Mouse (Mus musculus) leukemia stem cell, adult 10-12 weeks (primary cell): ENCODE results near the gene Gpr25. TPM values are rescaled to one million over a fixed set of nuclear protein-coding genes. Genes with fewer than 3 reads are reported as not detected.

Experiments
- polyA plus RNA-seq: library from polyadenylated mRNA; stranded (reverse); fragments of >175 nt; gene quantifications from 2 replicates; pipeline ENCODE4 v1.2.3, GENCODE M21; 2012; ENCODE audit warnings: low replicate concordance

Gpr25 gene
- polyA plus RNA-seq: 1.3 and 2.1 TPM in 2 replicates

GRCm38 (mm10) chr1:136260635-136261238 lies at the start of gene Gpr25:
Gpr25 (minus strand) TSS chr1:136260873.

GRCm38 (mm10) chr1:136233892-136234594 lies 26.6 kb downstream of the Gpr25 start, which contains the start of gene Inava:
Inava (minus strand) TSS chr1:136234264.

GRCm38 (mm10) chr1:136212803-136213202 lies 47.9 kb downstream of the Gpr25 start, which contains the start of gene Mroh3:
Mroh3 (minus strand) TSS chr1:136212828.

Other genes with a start within 250 kb of the Gpr25 start
- 1.6 TPM in 1 of 2 replicates, not detected in the other for gene Ascl5, start 210.1 kb downstream of the Gpr25 start, polyA plus RNA-seq
- gene Cacna1s, start 208.1 kb downstream of the Gpr25 start, polyA plus RNA-seq: 1.9 and 7.0 TPM in 2 replicates
- gene Kif21b, start 129.5 kb downstream of the Gpr25 start, polyA plus RNA-seq: 14.5 and 25.5 TPM in 2 replicates
- not detected in 2 replicates for gene Mroh3, start 48.0 kb downstream of the Gpr25 start, polyA plus RNA-seq
- gene Inava, start 26.6 kb downstream of the Gpr25 start, polyA plus RNA-seq: 0.07 and 0.43 TPM in 2 replicates
- gene Camsap2, start 85.2 kb upstream of the Gpr25 start, polyA plus RNA-seq: 31.7 and 37.8 TPM in 2 replicates
- 0.20 and 0.41 TPM in 2 replicates for gene Ddx59, start 154.4 kb upstream of the Gpr25 start, polyA plus RNA-seq
- gene Kif14, start 205.5 kb upstream of the Gpr25 start, polyA plus RNA-seq: 0.92 and 2.5 TPM in 2 replicates